Mouse (Mus musculus) spleen, postnatal 14 days (tissue): ENCODE measurements around the gene Map1b.

Experiments used
- DNase-seq, 2 experiments: peaks; one replicate each; pipeline ENCODE4 v3.0.0; 2021 to 2022; ENCODE audit warnings: low spot score in 2 of 2

Map1b gene

GRCm38 (mm10) chr13:99527936-99528335 lies 11.6 kb upstream of the Map1b start:
- DNase-seq, result no peak

GRCm38 (mm10) chr13:99525491-99525890 lies 9.2 kb upstream of the Map1b start:
- no peak for DNase-seq

GRCm38 (mm10) chr13:99517836-99518235 lies 1.5 kb upstream of the Map1b start:
- DNase-seq, result no peak

GRCm38 (mm10) chr13:99515736-99516447 lies 448 bp downstream of the Map1b start:
- no peak for DNase-seq

- no peak for DNase-seq
Observed at GRCm38 (mm10) chr13:99514917-99515591, 1.3 kb downstream of the Map1b start.

GRCm38 (mm10) chr13:99513990-99514389 lies 2.4 kb downstream of the Map1b start:
- DNase-seq, result no peak

GRCm38 (mm10) chr13:99513138-99513537 lies 3.2 kb downstream of the Map1b start:
- no peak for DNase-seq

- DNase-seq, result no peak
Observed at GRCm38 (mm10) chr13:99509896-99510295, 6.4 kb downstream of the Map1b start.

- no peak for DNase-seq
Observed at GRCm38 (mm10) chr13:99506580-99506962, 9.8 kb downstream of the Map1b start.

- DNase-seq, result no peak
Observed at GRCm38 (mm10) chr13:99505826-99506579, 10.3 kb downstream of the Map1b start.

GRCm38 (mm10) chr13:99503370-99503979 lies 12.9 kb downstream of the Map1b start:
- DNase-seq, result no peak

- DNase-seq, result no peak
Observed at GRCm38 (mm10) chr13:99502911-99503310, 13.4 kb downstream of the Map1b start.

- DNase-seq, result no peak
Observed at GRCm38 (mm10) chr13:99502126-99502744, 14.1 kb downstream of the Map1b start.

- DNase-seq, result no peak
Observed at GRCm38 (mm10) chr13:99501393-99501792, 14.9 kb downstream of the Map1b start.

- no peak for DNase-seq
Observed at GRCm38 (mm10) chr13:99500609-99501008, 15.7 kb downstream of the Map1b start.

- no peak for DNase-seq
Observed at GRCm38 (mm10) chr13:99499764-99500163, 16.6 kb downstream of the Map1b start.

GRCm38 (mm10) chr13:99496106-99496505 lies 20.2 kb downstream of the Map1b start:
- no peak for DNase-seq

GRCm38 (mm10) chr13:99494416-99494815 lies 21.9 kb downstream of the Map1b start:
- no peak for DNase-seq

- DNase-seq, result no peak
Observed at GRCm38 (mm10) chr13:99493304-99493904, 22.9 kb downstream of the Map1b start.

GRCm38 (mm10) chr13:99492619-99493303 lies 23.6 kb downstream of the Map1b start:
- DNase-seq, result no peak

GRCm38 (mm10) chr13:99489998-99490397 lies 26.3 kb downstream of the Map1b start:
- no peak for DNase-seq
